Mouse (Mus musculus): Measurements from ENCODE around the gene Csrnp2.

Csrnp2 gene

GRCm38 (mm10) chr15:100478351-100478750 is 16.9 kb downstream of the Csrnp2 start:
- DNase-seq (ENCODE audit: low spot score): no peak

GRCm38 (mm10) chr15:100473926-100474503 is 21.3 kb downstream of the Csrnp2 start:
- no peak for DNase-seq (ENCODE audit: low spot score)

- no peak for DNase-seq (ENCODE audit: low spot score)
Measured at GRCm38 (mm10) chr15:100470037-100470436, 25.3 kb downstream of the Csrnp2 start.

GRCm38 (mm10) chr15:100469189-100469545 is 26.1 kb downstream of the Csrnp2 start:
- no peak for DNase-seq (ENCODE audit: low spot score)

GRCm38 (mm10) chr15:100468295-100469188 is 26.7 kb downstream of the Csrnp2 start, which contains the start of gene Letmd1:
Gene Letmd1, plus strand, starts transcription at chr15:100469023.
- DNase-seq (ENCODE audit: low spot score): peak; percentile 87

GRCm38 (mm10) chr15:100467738-100468137 is 27.6 kb downstream of the Csrnp2 start:
- DNase-seq (ENCODE audit: low spot score): no peak

GRCm38 (mm10) chr15:100465432-100465831 is 29.9 kb downstream of the Csrnp2 start:
- DNase-seq (ENCODE audit: low spot score): no peak

GRCm38 (mm10) chr15:100463712-100464111 is 31.6 kb downstream of the Csrnp2 start:
- peak; percentile 76 for DNase-seq (ENCODE audit: low spot score)

- DNase-seq (ENCODE audit: low spot score): no peak
Measured at GRCm38 (mm10) chr15:100462086-100462485, 33.2 kb downstream of the Csrnp2 start.

GRCm38 (mm10) chr15:100461646-100462045 is 33.6 kb downstream of the Csrnp2 start:
- no peak for DNase-seq (ENCODE audit: low spot score)

- peak; percentile 53 for DNase-seq (ENCODE audit: low spot score)
Measured at GRCm38 (mm10) chr15:100460942-100461341, 34.3 kb downstream of the Csrnp2 start.

- DNase-seq (ENCODE audit: low spot score): peak; percentile 82
Measured at GRCm38 (mm10) chr15:100458055-100458454, 37.2 kb downstream of the Csrnp2 start.

- peak; percentile 94 for DNase-seq (ENCODE audit: low spot score)
Measured at GRCm38 (mm10) chr15:100457340-100457739, 37.9 kb downstream of the Csrnp2 start.

- no peak for DNase-seq (ENCODE audit: low spot score)
Measured at GRCm38 (mm10) chr15:100456356-100456991, 38.8 kb downstream of the Csrnp2 start.

GRCm38 (mm10) chr15:100452486-100452885 is 42.8 kb downstream of the Csrnp2 start:
- DNase-seq (ENCODE audit: low spot score): no peak

- DNase-seq (ENCODE audit: low spot score): no peak
Measured at GRCm38 (mm10) chr15:100451245-100451644, 44.0 kb downstream of the Csrnp2 start.

GRCm38 (mm10) chr15:100449495-100449894 is 45.8 kb downstream of the Csrnp2 start:
- DNase-seq (ENCODE audit: low spot score): no peak

GRCm38 (mm10) chr15:100448572-100448971 is 46.7 kb downstream of the Csrnp2 start:
- no peak for DNase-seq (ENCODE audit: low spot score)

- DNase-seq (ENCODE audit: low spot score): no peak
Measured at GRCm38 (mm10) chr15:100446887-100447286, 48.4 kb downstream of the Csrnp2 start.

- peak; percentile 97 for DNase-seq (ENCODE audit: low spot score)
Measured at GRCm38 (mm10) chr15:100443126-100443922, 52.0 kb downstream of the Csrnp2 start.

- DNase-seq (ENCODE audit: low spot score): no peak
Measured at GRCm38 (mm10) chr15:100436518-100436917, 58.8 kb downstream of the Csrnp2 start.

GRCm38 (mm10) chr15:100436112-100436511 is 59.2 kb downstream of the Csrnp2 start:
- DNase-seq (ENCODE audit: low spot score): no peak

All from embryo, embryonic 10.5 days (tissue).